Mouse (Mus musculus): ENCODE measurements around the gene Ddx52.

The Ddx52 gene

DNA sequence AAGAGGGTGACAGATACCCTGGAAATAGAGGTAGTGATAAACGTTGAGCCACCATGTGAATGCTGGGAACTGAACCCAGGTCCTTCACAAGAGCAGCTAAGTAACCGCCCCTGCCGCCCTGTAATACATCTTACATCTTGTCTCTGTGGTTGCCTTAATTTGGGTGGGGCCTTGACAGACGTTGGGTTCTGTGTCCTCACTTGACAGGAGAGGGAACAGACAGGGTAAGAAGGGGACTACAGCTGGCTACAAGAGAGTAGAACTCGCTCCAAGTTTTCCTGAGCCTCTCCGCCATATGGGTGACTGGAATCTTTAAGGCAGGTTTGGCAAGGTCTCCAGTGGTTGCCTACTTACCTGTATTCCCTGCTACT is 26.3 kb downstream of the Ddx52 start:
- no peak for DNase-seq (ENCODE audit: low read depth, low spot score)

DNA sequence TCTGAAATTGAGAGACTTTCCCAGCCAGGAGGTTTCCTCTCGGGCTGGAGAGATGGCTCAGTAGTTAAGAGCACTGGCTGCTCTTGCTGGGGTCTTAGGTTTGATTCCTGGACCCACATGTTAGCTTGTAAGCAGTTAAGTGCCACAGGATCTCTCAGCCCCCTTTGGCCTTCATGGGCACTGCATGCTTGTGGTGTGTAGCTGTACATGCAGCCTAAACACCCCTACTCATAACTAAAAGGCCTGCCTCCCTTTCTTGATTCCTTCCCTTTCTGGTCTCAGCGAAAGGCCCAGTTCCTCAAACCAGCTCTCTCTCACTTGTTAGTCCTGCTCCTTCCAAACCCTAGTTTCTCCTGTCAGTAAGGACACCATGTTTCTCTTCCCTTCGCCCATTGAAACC is 27.2 kb downstream of the Ddx52 start:
- DNase-seq (ENCODE audit: low read depth, low spot score): peak; percentile 22

DNA sequence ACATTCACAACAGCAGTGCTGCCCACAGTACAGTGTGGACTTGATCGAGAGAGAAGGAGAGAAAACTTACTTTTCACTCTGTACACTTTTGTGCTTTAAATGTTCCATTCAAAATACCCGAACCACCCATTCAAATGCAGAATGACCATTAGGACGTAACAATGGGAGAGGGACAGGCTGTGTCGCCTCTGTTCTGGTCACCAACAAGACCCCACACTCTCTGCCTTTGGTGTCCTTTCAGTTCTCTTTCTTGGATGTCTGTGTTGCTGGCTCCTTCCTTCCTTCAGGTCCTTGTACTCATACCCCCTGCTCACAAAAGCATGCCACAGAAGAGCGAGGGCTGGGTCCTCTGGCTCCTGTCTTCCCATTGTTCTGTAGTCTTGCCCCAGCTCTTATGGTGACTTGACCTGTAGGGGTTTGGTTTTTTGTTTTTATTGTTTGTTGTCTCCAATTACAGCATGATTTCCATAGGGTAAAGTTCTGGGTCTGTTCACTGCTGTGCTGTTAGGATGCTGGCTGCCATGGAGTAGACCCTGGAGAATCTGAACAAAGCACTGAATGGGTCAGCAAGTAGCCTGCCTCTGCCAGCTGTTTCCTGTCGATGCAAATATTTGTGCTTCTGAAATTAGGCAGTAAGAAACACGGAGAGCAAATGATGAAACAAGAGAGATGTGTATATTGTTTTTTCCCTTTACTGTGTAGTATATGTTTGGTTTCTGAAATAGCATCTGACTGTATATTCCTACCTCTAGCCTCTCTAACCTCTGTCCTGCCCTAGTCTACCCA is 32.9 kb downstream of the Ddx52 start:
- peak; percentile 71 for DNase-seq (ENCODE audit: low read depth, low spot score)

DNA sequence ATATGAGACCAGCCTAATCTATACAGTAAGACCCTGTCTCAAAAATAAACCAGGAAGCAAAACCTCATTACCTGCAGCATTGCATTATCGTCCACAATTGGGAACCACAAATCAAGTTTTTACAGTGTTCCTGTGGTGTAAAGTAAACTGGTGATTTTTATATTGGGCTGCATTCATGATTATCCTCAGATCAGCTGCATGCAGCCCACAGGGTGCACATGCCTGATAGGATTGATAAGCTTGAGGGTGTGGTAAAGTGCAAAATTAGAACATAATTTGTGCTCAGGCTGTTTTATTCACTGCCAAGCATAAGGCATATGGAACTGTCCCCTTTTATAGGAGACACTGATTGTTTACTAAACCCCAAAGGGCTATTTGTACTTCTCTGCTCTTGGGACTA is 33.6 kb downstream of the Ddx52 start:
- no peak for DNase-seq (ENCODE audit: low read depth, low spot score)

DNA sequence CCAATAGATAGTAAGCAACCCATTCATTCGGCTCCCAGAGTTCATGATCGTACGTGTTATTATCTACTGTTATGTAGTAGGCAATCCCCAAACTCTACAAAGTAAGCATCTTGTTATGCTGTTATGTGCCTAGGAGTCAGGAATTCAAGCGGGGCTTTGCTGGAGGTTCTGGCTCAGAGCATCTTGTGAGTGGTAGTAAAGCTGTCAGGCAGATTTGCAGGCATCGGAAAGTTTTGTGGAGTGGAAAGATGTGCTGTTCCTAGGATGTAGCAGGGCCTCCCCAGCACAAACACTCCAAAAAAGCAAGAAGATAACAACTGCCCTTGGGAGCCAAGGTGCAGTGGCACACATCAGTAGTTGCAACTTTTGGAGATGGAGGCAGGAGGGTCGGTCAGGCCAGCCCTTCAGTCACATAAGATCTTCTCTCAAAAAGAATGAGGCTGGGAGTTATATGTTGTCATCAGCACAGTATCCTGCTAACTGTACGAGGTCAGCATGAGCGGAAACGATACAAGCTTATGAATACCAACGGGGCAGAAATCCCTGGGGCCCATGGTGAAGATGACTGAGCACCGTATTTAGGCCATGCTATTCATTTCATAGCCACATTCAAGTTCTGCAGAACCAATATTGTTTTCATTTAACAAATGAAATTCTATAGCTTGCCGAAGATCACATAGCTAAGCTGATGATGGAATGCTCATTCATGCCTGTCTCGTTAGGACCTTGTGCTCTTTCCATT is 34.5 kb downstream of the Ddx52 start:
- no peak for DNase-seq (ENCODE audit: low read depth, low spot score)

DNA sequence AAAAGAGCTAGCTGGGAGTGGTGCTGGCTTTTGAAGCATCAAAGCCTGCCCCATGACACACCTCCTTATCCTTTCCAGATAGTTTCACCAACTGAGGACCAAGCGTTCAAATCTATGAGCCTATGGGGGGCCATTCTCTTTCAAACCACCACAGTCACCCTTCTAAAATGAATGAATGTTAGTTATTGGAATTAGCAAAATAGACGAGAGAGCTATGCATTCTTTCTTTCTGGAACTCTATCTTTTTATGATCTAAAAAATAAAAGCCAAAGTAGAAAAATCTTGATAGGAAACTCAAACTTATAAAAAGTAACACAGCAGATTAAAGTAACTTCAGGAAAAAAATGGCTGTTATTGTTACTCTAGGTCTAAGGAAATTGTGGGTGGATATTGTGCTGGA is 35.9 kb downstream of the Ddx52 start:
- DNase-seq (ENCODE audit: low read depth, low spot score): no peak

DNA sequence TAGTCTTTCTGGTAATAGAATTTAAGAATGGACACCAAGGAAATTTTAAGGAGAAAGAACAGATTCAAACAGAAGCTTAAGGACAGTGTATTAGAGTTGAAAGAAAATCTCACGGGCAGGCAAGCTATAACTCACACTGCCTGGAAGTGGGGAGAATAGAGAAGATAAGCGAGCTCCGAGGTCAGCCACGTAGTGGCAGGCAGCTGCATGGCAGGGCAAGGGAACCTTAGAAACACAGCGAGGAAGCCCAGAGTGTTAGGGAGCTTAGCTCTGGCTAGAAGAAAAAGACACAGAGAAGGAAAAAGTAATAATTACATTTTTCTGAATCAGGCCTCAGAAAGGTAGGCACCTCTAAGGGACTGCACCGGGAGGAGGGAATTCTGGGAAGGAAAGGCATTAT is 38.1 kb downstream of the Ddx52 start:
- DNase-seq (ENCODE audit: low read depth, low spot score): no peak

DNA sequence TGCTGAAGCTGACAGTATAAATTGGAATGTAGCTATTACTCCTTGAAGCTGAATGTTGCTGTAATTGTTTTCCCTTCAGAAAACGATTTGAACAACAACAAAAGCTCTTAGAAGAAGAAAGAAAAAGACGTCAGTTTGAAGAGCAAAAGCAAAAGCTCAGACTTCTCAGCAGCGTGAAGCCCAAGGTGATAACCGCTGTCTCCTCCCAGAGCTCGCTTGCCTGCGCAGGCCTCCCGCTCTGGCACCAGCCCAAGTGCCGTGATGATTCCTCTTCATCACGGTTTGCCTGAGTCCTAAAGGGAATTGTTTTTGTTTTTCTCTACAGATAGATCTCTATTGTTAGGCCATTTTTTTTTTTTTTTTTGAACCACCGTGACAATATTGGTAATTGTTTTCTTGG is 39.5 kb downstream of the Ddx52 start:
- no peak for DNase-seq (ENCODE audit: low read depth, low spot score)

DNA sequence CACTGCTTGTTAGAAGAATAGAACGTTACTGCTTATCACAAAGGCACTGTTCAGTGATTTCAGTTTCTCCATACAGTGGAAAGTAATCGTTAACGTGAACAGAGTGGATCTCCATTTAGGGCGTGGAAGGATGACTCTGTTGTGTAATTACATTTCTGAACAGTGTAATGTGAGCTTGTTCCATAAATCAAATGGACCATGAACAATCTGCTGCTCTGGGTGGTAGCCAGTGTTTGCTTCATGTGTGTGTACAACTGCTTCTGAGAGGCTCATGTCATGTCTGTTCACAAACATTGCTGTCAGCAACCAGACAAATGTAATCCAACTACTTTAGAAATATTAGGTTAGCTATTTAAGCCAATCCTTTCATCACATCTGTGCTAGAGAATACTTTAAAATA is 49.8 kb downstream of the Ddx52 start:
- DNase-seq (ENCODE audit: low read depth, low spot score): no peak

DNA sequence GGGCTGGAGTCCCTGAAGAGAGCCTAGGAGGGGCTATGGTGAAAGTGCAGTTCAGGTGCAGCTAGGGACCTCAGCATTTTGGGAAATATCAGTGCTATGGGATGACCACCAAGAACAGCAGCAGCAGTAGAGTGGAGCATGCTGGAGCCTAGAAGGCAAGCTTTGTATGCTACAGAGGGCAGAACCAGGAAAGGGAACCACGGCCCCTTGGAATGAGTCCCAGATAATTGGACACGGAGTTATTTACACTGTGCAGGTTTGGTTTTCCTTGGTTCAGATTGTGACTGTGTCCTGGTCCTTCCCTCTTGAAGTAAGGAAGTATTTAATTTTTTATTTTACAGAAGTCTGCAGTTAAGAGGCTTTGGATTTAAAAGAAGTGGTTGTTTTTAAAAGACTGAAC is 51.6 kb downstream of the Ddx52 start:
- DNase-seq (ENCODE audit: low read depth, low spot score): no peak

DNA sequence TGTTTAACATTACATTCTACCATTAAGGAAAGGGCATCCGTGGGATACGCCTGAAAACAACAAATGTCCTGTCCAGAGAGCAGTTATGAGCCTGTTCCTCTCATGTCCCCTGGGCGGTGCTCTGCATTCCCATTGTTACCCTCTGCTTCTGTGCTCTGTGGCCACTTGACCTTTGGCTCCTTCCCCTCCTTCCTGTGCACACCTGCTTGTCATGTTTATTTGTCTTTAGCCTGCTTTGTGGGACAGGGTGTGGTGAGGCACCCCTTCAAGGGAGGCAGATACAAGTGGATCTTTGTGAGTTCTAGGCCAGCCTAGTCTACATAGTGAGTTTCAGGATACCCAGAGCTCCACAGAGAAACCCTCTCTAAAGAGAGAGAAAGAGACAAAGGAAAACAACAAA is 52.6 kb downstream of the Ddx52 start:
- DNase-seq (ENCODE audit: low read depth, low spot score): peak; percentile 78

DNA sequence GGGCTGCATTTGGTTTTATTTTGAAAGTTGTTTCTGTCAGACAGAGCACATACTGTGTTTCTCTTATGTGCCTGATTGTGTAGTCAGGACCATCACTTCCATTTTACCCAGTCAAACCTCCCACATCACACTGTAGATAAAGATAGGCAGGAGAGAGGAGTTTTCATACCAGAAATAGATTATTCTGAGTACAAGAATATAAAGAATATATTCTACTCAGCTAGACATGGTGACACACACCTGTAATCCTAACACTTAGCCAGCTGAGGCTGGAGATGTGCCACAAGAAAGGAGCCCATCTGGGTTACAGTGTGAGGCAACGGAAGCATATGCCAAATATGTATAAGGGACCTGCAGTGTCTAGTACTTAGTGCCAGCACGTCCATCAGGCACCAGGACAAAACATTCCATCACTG is 53.7 kb downstream of the Ddx52 start:
- no peak for DNase-seq (ENCODE audit: low read depth, low spot score)

DNA sequence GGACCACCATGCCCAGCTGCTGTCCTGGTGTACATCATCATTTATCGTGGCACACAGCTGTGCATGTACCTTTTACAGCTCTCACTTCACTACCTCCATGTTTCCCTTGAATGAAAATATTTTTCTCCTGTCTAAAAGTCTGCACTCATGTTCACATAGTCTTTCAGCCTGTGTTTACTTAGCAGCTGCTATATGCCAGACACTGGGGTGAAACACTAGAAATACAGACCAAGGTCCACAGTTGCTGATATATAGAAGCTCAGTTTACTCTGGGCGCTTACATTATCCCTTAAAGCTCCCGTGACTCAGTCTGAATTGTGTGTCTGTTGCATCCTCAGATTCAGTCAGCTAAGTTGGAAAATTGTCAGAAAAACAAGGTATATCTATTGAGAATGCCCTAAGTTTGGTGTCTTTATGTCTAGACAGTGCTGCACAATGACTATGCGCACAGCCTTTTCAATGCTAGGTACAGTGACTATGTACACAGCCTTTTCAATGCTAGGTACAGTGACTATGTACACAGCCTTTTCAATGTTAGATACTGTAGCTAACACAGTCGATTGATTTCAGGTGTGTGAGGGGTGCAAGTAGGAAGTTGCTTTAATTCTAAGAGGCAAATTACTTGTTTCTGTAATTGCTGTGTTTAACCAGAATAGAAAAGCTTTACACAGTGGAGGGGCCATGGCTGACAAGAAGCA is 55.5 kb downstream of the Ddx52 start:
- no peak for DNase-seq (ENCODE audit: low read depth, low spot score)

DNA sequence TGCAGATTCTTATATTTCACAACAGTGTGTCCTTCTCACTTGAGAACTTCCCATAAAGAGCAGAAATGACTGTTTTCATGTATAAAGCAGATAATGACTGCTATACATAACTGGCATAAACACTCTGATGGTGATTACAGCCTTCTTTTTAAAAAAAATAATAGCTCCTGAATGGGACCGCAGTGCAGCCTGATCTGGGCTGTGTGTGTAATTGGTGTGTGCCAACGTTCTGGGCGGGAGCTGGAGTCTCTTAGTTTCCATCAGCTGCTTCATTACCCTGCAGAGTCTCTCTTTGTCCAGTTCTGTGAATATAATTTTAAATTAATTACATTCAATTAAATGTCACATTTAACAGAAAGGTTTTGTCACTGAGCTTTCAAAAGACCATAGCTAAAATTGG is 57.1 kb downstream of the Ddx52 start:
- no peak for DNase-seq (ENCODE audit: low read depth, low spot score)

DNA sequence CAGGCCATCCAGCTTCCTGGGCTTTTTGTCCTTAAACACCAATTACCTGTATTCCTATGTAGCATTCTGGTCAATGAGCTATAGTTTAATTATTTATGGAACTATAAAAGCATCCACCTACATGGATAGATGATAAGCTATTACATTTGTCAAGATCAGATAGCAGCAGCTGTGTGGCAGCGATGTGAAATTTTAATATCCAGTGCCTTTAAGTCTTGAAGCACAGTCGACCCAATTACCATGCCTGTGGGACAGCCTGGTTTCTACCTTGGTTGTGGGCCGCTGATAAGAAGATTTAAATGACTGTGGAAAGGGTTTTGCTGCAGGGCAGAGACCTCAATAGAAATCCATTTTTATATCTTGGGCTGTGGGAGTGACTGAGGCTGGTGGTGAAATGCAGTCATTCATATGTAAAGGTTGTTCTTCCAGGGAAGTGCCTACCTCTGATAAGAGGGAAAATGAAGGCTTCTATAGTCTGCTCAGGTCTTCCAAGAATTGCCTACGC is 57.6 kb downstream of the Ddx52 start:
- DNase-seq (ENCODE audit: low read depth, low spot score): no peak

DNA sequence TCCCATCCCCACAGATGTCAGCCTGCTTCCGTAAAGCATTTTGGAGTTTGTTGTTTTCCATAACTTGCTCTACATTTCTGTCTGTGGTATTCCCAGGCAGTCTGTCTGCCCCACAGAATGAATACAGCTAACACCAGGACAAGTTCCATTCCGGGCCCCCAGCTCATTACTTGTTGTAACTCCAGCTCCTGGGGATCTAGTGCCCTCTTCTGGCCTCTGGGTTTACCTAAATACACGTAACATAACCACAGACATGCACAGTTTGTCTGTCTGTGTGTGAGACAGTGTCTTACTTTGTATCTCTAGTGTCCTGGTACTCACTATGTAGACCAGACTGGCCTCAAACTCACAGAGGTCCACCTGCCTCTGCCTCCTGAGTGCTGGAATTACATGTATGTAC is 59.4 kb downstream of the Ddx52 start:
- peak; percentile 68 for DNase-seq (ENCODE audit: low read depth, low spot score)

DNA sequence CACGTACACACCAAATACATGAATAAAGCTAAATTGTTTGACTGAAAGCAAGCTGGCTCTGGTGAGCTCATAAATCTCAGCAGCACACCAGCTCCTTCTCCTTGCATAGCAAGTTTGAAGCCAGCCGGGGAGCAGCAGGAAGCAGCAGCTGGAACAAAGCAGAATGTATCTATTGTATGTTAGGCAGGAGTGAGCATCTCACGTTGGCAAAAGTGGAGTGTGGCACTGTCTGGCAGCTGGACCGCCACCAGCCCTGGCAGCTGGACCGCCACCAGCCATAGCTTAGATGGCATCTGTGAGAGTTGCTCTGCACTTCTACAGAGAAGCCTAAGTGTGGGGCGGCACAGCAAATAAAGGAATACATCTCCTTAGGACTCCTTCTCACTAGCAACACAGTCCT is 62.1 kb downstream of the Ddx52 start:
- no peak for DNase-seq (ENCODE audit: low read depth, low spot score)

DNA sequence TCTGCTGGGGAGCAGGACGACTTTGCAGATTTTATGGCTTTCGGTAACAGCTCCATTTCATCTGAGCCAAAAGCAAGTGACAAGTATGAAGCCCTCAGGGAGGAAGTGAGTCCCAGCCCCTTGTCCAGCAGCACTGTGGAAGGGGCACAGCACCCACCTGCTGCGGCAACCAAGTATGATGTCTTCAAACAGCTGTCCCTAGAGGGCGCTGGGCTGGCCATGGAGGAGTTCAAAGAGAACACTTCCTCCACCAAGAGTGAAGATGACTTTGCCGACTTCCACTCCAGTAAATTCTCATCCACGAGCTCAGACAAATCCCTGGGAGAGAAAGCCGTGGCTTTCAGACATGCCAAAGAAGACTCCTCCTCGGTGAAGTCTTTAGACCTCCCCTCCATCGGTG is 67.1 kb downstream of the Ddx52 start:
- peak; percentile 50 for DNase-seq (ENCODE audit: low read depth, low spot score)

DNA sequence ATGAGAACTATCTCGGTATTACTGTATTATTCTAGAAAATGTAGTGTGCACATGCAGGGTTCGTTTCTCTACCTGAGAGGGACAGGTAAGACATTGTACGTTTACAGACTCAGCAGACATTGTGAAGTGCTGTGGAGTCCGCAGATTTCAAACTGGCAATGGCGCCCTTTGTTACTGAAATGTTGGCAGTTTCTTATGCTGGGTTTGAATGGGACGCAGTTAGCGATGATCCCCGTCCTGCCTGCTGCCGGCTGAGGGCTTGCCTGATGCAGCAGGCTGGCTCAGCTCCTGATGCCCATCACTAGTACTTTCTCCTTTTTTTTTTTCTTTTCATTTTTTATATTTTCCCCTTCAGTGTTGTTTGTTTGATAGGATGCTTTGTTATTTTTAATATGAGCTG is 68.5 kb downstream of the Ddx52 start:
- DNase-seq (ENCODE audit: low read depth, low spot score): no peak

DNA sequence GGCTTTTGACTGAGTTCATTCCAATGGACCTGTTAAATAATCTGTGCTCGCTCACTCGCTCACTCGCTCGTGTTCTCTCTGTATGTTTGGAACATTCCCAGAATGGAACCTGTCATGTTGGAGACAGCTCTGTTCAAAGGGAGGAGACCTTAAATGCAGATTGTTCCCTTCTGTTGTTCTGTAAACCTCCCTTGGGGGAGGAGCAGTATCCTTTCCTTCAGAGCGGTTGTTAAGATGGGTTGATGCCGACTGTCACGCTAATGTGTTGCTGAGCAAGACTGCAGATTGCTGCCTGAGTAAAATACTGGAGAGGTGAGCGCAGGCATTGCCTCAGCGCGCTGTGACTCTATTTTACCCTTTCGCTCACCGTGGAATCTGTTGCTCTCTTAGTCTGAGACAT is 69.2 kb downstream of the Ddx52 start:
- DNase-seq (ENCODE audit: low read depth, low spot score): peak; percentile 60

DNA sequence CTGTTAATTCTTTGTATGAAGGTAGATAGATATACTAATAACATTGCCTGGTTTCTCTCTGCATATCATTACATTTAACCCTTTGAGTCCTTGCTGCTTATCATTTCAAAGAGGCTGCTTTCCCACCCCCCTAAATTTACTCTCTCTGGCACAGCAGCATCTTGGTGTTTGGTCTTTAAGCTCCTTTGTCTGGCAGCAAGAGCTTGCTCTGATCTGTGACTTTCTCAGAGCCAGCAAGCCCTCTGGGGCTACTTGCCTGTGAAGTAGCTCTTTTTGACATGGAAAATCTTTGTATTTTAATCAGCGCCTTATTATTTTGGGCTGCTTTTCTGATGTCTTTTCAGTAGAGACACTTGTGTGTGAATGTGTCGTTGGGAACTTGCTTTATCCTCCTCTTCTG is 69.7 kb downstream of the Ddx52 start:
- no peak for DNase-seq (ENCODE audit: low read depth, low spot score)

Data from ZHBTc4 (cell line).